Mouse (Mus musculus): ENCODE measurements at regions not wholly inside any gene's neighbourhood (a gene's known extent, or its start where the extent isn't known, plus 50 kb on each side); places are given as distances from the start of the nearest gene placed in this dataset.

GRCm38 (mm10) chr10:96336271-96336670 lies 199.9 kb downstream of the Gm5426 start:
- H3K27ac ChIP-seq (replicated peaks), result no peak overlapping the region
- H3K4me2 ChIP-seq, result no peak overlapping the region
- 93% methylated on average over 3 of the region's 3 CpGs for WGBS

GRCm38 (mm10) chr10:96337088-96337666 lies 200.8 kb downstream of the Gm5426 start:
- Histone ChIP-seq H3K9me3 (no peaks in the 10 kb centered on the region), H3K27me3 (no peaks in the 10 kb centered on the region), H3K27ac (replicated peaks) (no peak overlapping the region), H3K36me3 (no peaks in the 10 kb centered on the region), H3K4me3 (no peak overlapping the region), H3K4me1 (replicated peaks) (peaks cover 10% of the 10 kb centered on the region; the same call in 1 of the 2 replicates), H3K9ac (no peak overlapping the region), H3K4me2 (no peak overlapping the region)
- WGBS, result 59% methylated on average over 9 of the region's 9 CpGs
- ATAC-seq (ENCODE audit: low read depth), result no peak

More at GRCm38 (mm10) chr10:96336271-96336670, 199.9 kb downstream of the Gm5426 start:
- no peak for ATAC-seq (ENCODE audit: low read depth)
- Histone ChIP-seq H3K36me3 (no peaks in the 10 kb centered on the region), H3K4me3 (no peak overlapping the region), H3K4me1 (replicated peaks) (peaks cover 10% of the 10 kb centered on the region; the same call in 1 of the 2 replicates), H3K27me3 (no peaks in the 10 kb centered on the region), H3K9me3 (no peaks in the 10 kb centered on the region), H3K9ac (no peak overlapping the region)

GRCm38 (mm10) chr10:96337797-96338608 lies 201.6 kb downstream of the Gm5426 start:
- no peak overlapping the region for H3K9ac ChIP-seq
- no peak overlapping the region for H3K27ac ChIP-seq (replicated peaks)
- ATAC-seq (ENCODE audit: low read depth), result no peak
- no peak overlapping the region for H3K4me2 ChIP-seq
- H3K4me3 ChIP-seq, result no peak overlapping the region
- 84% methylated on average over 7 of the region's 7 CpGs for WGBS
- no peaks in the 10 kb centered on the region for H3K27me3 ChIP-seq
- no peaks in the 10 kb centered on the region for H3K36me3 ChIP-seq
- H3K9me3 ChIP-seq, result no peaks in the 10 kb centered on the region
- peaks cover 3% of the 10 kb centered on the region; the same call in 1 of the 2 replicates for H3K4me1 ChIP-seq (replicated peaks)

- Histone ChIP-seq H3K4me1 (replicated peaks) (peaks cover 4% of the 10 kb centered on the region; the same call in 1 of the 2 replicates), H3K4me2 (no peak overlapping the region), H3K27ac (replicated peaks) (no peak overlapping the region), H3K4me3 (no peak overlapping the region), H3K9ac (no peak overlapping the region), H3K36me3 (no peaks in the 10 kb centered on the region), H3K27me3 (no peaks in the 10 kb centered on the region), H3K9me3 (no peaks in the 10 kb centered on the region)
- 92% methylated on average over 2 of the region's 2 CpGs for WGBS
- no peak for ATAC-seq (ENCODE audit: low read depth)
Measured at GRCm38 (mm10) chr10:96338609-96338978, 202.2 kb downstream of the Gm5426 start.

- H3K36me3 ChIP-seq, result no peaks in the 10 kb centered on the region
- no peak overlapping the region for H3K27ac ChIP-seq (replicated peaks)
- no peak overlapping the region for H3K9ac ChIP-seq
- 0 out of 2 replicates have a peak, but pooled peaks cover 3% of the 10 kb centered on the region for H3K4me1 ChIP-seq (replicated peaks)
- no peak overlapping the region for H3K4me2 ChIP-seq
- no peak overlapping the region for H3K4me3 ChIP-seq
- ATAC-seq (ENCODE audit: low read depth), result no peak
- no peaks in the 10 kb centered on the region for H3K9me3 ChIP-seq
- no peaks in the 10 kb centered on the region for H3K27me3 ChIP-seq
- WGBS, result 75% methylated on average over 3 of the region's 3 CpGs
Measured at GRCm38 (mm10) chr10:96342476-96342875, 206.1 kb downstream of the Gm5426 start.

GRCm38 (mm10) chr10:96343666-96344065 lies 207.3 kb downstream of the Gm5426 start:
- Histone ChIP-seq H3K27ac (replicated peaks) (no peak overlapping the region), H3K4me2 (no peak overlapping the region), H3K36me3 (no peaks in the 10 kb centered on the region), H3K4me3 (no peak overlapping the region), H3K27me3 (no peaks in the 10 kb centered on the region), H3K9ac (no peak overlapping the region), H3K9me3 (no peaks in the 10 kb centered on the region), H3K4me1 (replicated peaks) (0 out of 2 replicates have a peak, but pooled peaks cover 3% of the 10 kb centered on the region)
- no peak for ATAC-seq (ENCODE audit: low read depth)
- WGBS, result 72% methylated on average over 2 of the region's 2 CpGs

GRCm38 (mm10) chr10:96350692-96351091 lies 214.3 kb downstream of the Gm5426 start:
- Histone ChIP-seq H3K4me1 (replicated peaks) (no peaks in the 10 kb centered on the region), H3K9ac (no peak overlapping the region), H3K4me3 (no peak overlapping the region), H3K27me3 (no peaks in the 10 kb centered on the region), H3K9me3 (no peaks in the 10 kb centered on the region), H3K36me3 (no peaks in the 10 kb centered on the region), H3K4me2 (no peak overlapping the region), H3K27ac (replicated peaks) (no peak overlapping the region)
- WGBS, result 75% methylated on average over 4 of the region's 4 CpGs
- ATAC-seq (ENCODE audit: low read depth), result no peak

GRCm38 (mm10) chr10:96351320-96351719 lies 214.9 kb downstream of the Gm5426 start:
- Histone ChIP-seq H3K36me3 (no peaks in the 10 kb centered on the region), H3K4me3 (no peak overlapping the region), H3K4me1 (replicated peaks) (no peaks in the 10 kb centered on the region), H3K27ac (replicated peaks) (no peak overlapping the region), H3K27me3 (no peaks in the 10 kb centered on the region), H3K9ac (no peak overlapping the region), H3K4me2 (no peak overlapping the region), H3K9me3 (no peaks in the 10 kb centered on the region)
- no peak for ATAC-seq (ENCODE audit: low read depth)
- WGBS, result 84% methylated on average over 7 of the region's 7 CpGs

GRCm38 (mm10) chr10:96356980-96357624 lies 220.7 kb downstream of the Gm5426 start:
- no peak overlapping the region for H3K27ac ChIP-seq (replicated peaks)
- no peaks in the 10 kb centered on the region for H3K36me3 ChIP-seq
- no peak for ATAC-seq (ENCODE audit: low read depth)
- H3K4me1 ChIP-seq (replicated peaks), result no peaks in the 10 kb centered on the region
- no peaks in the 10 kb centered on the region for H3K27me3 ChIP-seq
- H3K9me3 ChIP-seq, result no peaks in the 10 kb centered on the region
- H3K4me3 ChIP-seq, result no peak overlapping the region
- H3K9ac ChIP-seq, result no peak overlapping the region
- no peak overlapping the region for H3K4me2 ChIP-seq
- WGBS, result 93% methylated on average over 1 of the region's 1 CpGs

GRCm38 (mm10) chr10:96357632-96358031 lies 221.2 kb downstream of the Gm5426 start:
- no peak overlapping the region for H3K4me2 ChIP-seq
- no peak for ATAC-seq (ENCODE audit: low read depth)
- no peak overlapping the region for H3K27ac ChIP-seq (replicated peaks)
- 87% methylated on average over 5 of the region's 5 CpGs for WGBS
- H3K4me3 ChIP-seq, result no peak overlapping the region
- H3K27me3 ChIP-seq, result no peaks in the 10 kb centered on the region
- no peaks in the 10 kb centered on the region for H3K4me1 ChIP-seq (replicated peaks)
- no peaks in the 10 kb centered on the region for H3K36me3 ChIP-seq
- no peaks in the 10 kb centered on the region for H3K9me3 ChIP-seq
- H3K9ac ChIP-seq, result no peak overlapping the region

- no peak overlapping the region for H3K27ac ChIP-seq (replicated peaks)
- no peak overlapping the region for H3K9ac ChIP-seq
- no peaks in the 10 kb centered on the region for H3K27me3 ChIP-seq
- H3K4me3 ChIP-seq, result no peak overlapping the region
- no peaks in the 10 kb centered on the region for H3K9me3 ChIP-seq
- WGBS, result 85% methylated on average over 2 of the region's 2 CpGs
- H3K4me2 ChIP-seq, result no peak overlapping the region
- H3K4me1 ChIP-seq (replicated peaks), result no peaks in the 10 kb centered on the region
- ATAC-seq (ENCODE audit: low read depth), result no peak
- no peaks in the 10 kb centered on the region for H3K36me3 ChIP-seq
Measured at GRCm38 (mm10) chr10:96358984-96359383, 222.6 kb downstream of the Gm5426 start.

GRCm38 (mm10) chr10:96362211-96362610 lies 225.8 kb downstream of the Gm5426 start:
- Histone ChIP-seq H3K36me3 (no peaks in the 10 kb centered on the region), H3K4me2 (no peak overlapping the region), H3K4me3 (no peak overlapping the region), H3K4me1 (replicated peaks) (no peaks in the 10 kb centered on the region), H3K27ac (replicated peaks) (no peak overlapping the region), H3K27me3 (no peaks in the 10 kb centered on the region), H3K9me3 (no peaks in the 10 kb centered on the region), H3K9ac (no peak overlapping the region)
- WGBS, result 46% methylated on average over 3 of the region's 3 CpGs
- no peak for ATAC-seq (ENCODE audit: low read depth)

All from neural tube, embryonic 13.5 days (tissue).